Mouse (Mus musculus): Measurements from ENCODE around the gene Hrk.

Hrk gene

GRCm38 (mm10) chr5:118167561-118167995 lies 3.1 kb downstream of the Hrk start:
- peak; percentile 39 to 52 for DNase-seq

DNA sequence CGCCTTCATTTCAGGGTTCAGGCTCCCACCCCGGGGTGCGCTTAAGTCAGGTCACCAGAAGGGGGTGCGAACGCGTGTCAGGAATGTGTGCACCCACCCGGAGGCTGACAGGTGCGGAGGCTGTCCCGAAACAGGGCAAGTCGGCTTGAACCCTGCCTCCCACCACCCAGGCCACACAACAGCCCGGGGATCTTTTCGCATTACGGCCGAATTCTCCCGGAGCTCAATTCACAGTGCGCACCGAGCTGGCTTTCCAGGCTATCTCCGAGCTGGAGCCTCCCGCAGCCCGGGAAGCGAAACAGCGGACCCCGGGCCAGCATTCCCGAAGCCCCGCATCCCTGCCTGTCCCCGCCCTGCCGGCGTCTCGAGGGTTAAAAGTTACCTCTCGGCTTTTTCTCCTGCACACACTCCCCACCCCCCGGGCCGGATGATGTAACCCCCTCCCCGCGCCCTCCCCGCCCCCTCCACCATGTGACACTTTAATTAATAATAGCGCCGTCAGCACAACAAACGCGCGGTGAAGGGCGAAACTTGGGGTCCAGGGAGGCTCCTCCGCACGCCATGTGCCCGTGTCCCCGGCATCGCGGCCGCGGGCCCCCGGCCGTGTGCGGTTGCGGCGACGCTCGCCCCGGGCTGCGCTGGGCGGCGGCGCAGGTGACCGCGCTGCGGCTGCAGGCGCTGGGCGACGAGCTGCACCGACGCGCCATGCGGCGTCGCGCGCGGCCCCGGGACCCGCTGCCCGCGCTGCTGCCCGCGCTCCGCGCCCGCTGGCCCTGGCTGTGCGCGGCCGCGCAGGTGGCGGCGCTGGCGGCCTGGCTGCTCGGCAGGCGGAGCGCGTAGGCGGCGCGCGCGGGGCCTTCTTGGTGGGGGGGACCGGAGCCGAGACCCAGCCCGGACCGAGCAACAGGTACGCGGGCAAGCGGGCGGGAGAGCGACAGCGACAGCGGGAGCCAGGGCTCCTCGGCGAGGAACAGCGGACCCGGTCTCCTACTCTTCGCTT lies 5.1 kb downstream of the Hrk start:
- peak; percentile 52 to 64 for DNase-seq

- peak; percentile 51 to 55 for DNase-seq
Measured at GRCm38 (mm10) chr5:118170888-118171529, 6.6 kb downstream of the Hrk start.

DNA sequence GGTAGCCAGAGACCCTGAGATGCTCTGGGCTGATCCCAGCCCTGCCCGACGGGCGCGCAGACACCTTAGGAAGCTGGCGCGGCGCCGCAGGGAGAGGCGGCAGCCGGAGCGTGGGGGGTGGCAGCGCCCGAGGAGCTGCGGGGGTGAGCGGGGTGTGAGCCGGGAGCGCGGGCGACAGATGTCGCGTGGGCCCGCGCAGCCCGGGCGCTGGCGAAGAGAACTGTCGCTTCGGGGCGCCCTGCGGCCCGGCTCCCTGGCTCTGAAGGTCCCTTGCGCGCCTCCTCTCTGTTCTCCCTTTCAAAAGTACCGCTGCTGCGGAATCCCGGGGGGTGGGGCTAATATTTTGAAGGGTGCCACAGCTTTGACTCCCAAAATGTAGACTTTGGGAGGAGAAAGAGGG lies 7.2 kb downstream of the Hrk start:
- no peak for DNase-seq

- DNase-seq, result no peak
Measured at GRCm38 (mm10) chr5:118172078-118172723, 7.8 kb downstream of the Hrk start.

GRCm38 (mm10) chr5:118174310-118175009 lies 10.0 kb downstream of the Hrk start:
- no peak for DNase-seq

DNA sequence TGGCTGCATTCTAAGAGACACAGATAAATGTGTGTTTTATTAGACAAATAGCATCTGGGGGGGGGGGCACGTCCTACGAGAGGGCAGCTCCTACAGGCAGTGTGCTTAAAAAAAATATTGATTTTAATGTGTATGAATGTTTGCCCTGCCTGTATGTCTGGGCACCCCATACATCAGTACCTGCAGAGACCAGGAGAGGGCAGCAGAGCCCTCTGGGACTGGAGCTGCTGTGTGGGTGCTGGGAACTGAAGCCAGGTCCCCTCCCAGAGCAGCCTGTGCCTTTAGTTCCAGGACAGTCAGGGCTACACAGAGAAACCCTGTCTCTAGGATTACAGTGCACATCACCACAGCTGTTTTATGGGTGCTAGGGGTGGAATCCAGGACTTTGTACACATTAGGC lies 10.7 kb downstream of the Hrk start:
- DNase-seq, result no peak

- no peak for DNase-seq
Measured at GRCm38 (mm10) chr5:118177640-118178039, 13.2 kb downstream of the Hrk start.

- DNase-seq, result no peak
Measured at GRCm38 (mm10) chr5:118186903-118187633, 22.6 kb downstream of the Hrk start.

- no peak for DNase-seq
Measured at GRCm38 (mm10) chr5:118188356-118188755, 23.9 kb downstream of the Hrk start.

DNA sequence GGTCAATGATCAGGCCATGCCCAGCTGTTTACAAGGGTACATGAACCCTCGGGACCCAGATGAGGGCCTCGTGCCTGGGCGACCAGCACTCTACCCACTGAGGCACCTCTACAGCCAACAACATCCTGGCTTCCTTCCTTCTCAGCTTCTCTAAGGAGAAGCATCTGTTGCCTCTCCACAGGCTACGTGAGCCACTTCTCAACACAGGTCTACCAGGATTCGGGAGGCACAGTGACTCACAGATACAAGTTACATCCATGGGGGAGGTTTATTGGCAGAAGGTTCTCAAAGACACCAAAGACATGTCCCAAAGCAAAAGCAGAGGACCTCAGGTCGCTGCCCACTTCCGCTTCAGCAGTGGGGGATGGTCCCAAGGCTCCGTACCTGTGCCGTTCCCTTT lies 26.0 kb downstream of the Hrk start:
- no peak for DNase-seq

DNA sequence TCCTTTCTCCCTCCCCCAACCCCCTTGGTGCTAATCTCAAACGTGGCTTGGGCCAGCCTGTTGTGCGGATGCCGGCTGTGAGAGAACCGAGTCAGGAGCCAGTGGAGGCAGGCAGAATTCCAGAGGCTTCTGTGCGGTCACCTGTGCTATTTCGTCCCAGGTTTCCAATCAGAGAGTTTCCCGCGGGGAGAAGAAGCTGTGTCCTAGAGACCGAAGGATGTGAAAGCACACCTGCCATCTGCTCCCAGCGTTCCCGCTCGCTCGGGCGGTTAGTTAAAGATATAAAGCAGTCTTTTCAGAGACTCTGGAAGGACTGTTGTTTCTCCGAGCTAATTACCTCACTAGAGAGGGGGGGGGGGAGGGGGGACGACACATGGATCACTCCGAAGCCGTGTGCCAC lies 27.8 kb downstream of the Hrk start:
- peak; percentile 41 to 50 for DNase-seq

DNA sequence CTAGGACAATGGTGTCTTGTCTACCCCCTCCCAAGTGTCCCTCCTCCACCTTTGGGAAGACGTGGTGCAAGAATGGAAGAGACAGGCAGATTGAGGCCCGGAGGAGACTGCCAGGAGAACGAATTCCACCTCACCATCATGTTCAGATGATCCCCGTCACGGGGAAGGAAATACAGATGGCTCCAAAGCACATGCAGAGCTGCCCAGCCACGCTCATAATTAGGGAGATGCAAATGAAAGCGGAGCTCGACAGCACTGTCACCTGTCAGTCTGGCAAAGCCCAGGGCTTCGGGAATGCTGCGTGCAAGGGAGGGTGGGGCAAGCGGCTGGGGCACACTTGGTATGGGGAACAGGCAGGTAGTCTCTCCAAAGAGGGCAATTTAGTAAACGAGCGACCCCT lies 33.0 kb downstream of the Hrk start:
- DNase-seq, result peak; percentile 57 to 59

GRCm38 (mm10) chr5:118199670-118200069 lies 35.2 kb downstream of the Hrk start:
- DNase-seq, result no peak

DNA sequence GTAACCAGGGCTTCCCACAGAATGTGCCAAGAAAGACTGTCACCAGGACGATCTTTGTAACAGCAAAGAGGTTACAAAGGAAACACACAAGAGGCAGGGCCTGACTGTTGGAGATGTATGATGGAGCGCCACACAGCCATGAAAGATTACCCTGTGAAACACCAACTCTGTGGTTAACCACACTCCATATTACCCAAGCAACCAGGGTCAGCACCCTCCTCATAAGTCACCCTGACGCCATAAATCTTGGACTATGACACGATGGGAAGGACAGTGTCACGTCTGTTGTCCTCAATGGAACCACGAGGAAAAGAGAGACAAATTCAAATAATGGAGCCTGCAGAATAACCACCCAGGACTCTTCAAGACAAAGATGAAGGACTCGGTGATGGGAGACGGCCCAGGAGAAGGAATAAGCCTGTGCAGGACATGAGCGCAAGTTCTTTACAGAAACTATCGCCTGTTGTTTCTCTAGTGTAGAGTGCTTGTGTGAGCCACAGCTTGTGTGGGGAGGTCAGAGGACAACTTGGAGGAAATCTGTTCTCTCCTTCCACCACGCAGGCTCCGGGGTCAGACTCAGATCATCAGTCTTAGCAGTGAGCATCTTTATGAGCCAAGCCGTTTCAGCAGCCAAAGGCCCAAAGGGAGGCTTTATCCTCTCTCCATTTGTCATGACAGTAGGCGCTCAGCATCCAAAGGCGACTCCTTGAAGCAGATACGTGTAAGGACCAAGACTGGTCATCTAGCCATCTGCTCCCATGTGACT lies 40.4 kb downstream of the Hrk start:
- no peak for DNase-seq

GRCm38 (mm10) chr5:118205852-118206251 lies 41.4 kb downstream of the Hrk start:
- no peak for DNase-seq

GRCm38 (mm10) chr5:118214012-118214411 lies 49.6 kb downstream of the Hrk start:
- no peak for DNase-seq

GRCm38 (mm10) chr5:118214418-118215154 lies 50.1 kb downstream of the Hrk start:
- peak; percentile 94 to 95 for DNase-seq

DNA sequence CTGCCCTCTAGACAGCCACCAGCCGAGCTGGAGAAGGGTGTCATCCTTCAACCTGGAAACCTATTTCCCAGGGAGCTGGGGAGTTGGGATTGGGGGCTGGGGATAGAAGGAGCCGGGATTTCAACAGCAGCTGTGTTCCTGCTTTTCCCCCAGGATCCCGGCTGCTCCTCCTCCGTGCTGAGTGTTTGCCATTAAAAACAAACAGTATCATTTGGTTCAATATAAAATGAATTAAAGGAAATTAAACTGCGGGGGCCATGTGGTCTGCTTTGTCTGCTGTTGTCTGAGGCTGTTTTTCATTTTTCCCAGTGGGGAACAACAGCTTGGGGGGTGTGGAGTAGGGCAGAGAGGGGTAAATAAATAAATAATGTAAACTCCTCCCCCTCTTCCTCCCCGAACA lies 53.0 kb downstream of the Hrk start:
- no peak for DNase-seq

GRCm38 (mm10) chr5:118223142-118223757 lies 58.8 kb downstream of the Hrk start:
- no peak for DNase-seq
